Mouse (Mus musculus) embryonic facial prominence, embryonic 13.5 days (tissue): ENCODE measurements around the gene Plscr2. TPM values are rescaled to one million over a fixed set of nuclear protein-coding genes. Genes with fewer than 3 reads are reported as not detected.
"Not testable (repeated sequence)": the region's sequence is repeated elsewhere in the genome, so short reads cannot be mapped to it uniquely, and the experiment has no call there.

Experiments
- ATAC-seq: fragments of 200-750 bp; cut with Nextera tagmentation; 2 replicates; pipeline ENCODE4 v1.8.0; 2017; ENCODE audit warnings: low read depth; ENCODE audit not compliant: insufficient number of reproducible peaks, insufficient read depth, low FRiP score, low TSS enrichment
- H3K27ac ChIP-seq: fragments of 300-500 bp; sonication (generic); 2 replicates; pipeline ENCODE4 v1.5.1; 2015; ENCODE audit warnings: moderate library complexity, mild to moderate bottlenecking, inconsistent platforms
- H3K27me3 ChIP-seq: fragments of 300-500 bp; sonication (generic); 2 replicates; pipeline ENCODE4 v1.6.1; 2015; ENCODE audit warnings: mild to moderate bottlenecking, inconsistent platforms
- H3K36me3 ChIP-seq: fragments of 300-500 bp; sonication (generic); 2 replicates; pipeline ENCODE4 v1.6.1; 2015; ENCODE audit warnings: mild to moderate bottlenecking, inconsistent platforms
- H3K4me1 ChIP-seq: fragments of 300-500 bp; sonication (generic); 2 replicates; pipeline ENCODE4 v1.6.1; 2015; ENCODE audit warnings: inconsistent platforms
- H3K4me2 ChIP-seq: fragments of 300-500 bp; sonication (generic); 2 replicates; pipeline ENCODE4 v1.6.1; 2015; ENCODE audit warnings: moderate library complexity, mild to moderate bottlenecking, inconsistent platforms
- H3K4me3 ChIP-seq: fragments of 300-500 bp; sonication (generic); 2 replicates; pipeline ENCODE4 v1.5.1; 2015; ENCODE audit warnings: mild to moderate bottlenecking, inconsistent platforms
- H3K9ac ChIP-seq: fragments of 300-500 bp; sonication (generic); 2 replicates; pipeline ENCODE4 v1.6.1; 2015; ENCODE audit warnings: mild to moderate bottlenecking, inconsistent platforms
- H3K9me3 ChIP-seq: fragments of 300-500 bp; sonication (generic); 2 replicates; pipeline ENCODE4 v1.6.1; 2016; ENCODE audit warnings: inconsistent platforms
- WGBS: fragments of 180-500 bp; shearing (Covaris S2); methylation state at CpG from one replicate; pipeline ENCODE4 v1.1.7; 2015; ENCODE audit warnings: mixed read lengths; 5-methylcytosine and 5-hydroxymethylcytosine counted together
- microRNA-seq: library from miRNA; unstranded; fragments of <30 nt; microRNA quantifications from one replicate; pipeline ENCODE4, GENCODE M21; 2016
- polyA plus RNA-seq: library from polyadenylated mRNA; unstranded; fragments of >200 nt; fragmentation: Nextera tagmentation; extraction: Ambion mirVana; gene quantifications from 2 replicates; pipeline ENCODE4 v1.2.1, GENCODE M21; 2015

Plscr2 gene
- polyA plus RNA-seq, 1 experiment from 2014 or later = 1.3 TPM

DNA sequence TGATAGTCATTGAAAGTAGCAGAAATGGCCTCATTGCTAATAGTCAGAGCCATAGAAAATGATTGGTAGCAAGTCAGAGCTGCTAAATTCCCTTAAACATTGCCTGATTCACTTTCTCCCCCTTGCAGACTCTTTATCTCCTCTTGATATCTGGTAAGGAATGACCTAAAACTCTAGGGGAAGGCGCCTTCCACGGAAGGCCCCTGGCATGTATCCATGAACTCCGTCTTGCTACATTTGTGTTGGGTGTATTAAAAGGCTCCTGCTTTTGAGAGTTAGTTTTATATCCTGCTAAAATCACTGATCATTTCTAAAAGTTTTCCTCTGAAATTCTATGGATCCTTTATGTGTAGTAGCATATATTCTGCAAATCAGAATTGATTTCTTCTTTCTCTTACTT lies 41.4 kb downstream of the Plscr2 start:
- Histone ChIP-seq H3K36me3 (no peaks in the 10 kb centered on the region), H3K27me3 (no peaks in the 10 kb centered on the region), H3K4me2 (no peak overlapping the region), H3K4me3 (no peak overlapping the region), H3K9me3 (no peaks in the 10 kb centered on the region), H3K27ac (no peak overlapping the region), H3K9ac (no peak overlapping the region), H3K4me1 (no peaks in the 10 kb centered on the region)
- no peak for ATAC-seq
- 87% methylated on average over 3 of the region's 3 CpGs for WGBS

DNA sequence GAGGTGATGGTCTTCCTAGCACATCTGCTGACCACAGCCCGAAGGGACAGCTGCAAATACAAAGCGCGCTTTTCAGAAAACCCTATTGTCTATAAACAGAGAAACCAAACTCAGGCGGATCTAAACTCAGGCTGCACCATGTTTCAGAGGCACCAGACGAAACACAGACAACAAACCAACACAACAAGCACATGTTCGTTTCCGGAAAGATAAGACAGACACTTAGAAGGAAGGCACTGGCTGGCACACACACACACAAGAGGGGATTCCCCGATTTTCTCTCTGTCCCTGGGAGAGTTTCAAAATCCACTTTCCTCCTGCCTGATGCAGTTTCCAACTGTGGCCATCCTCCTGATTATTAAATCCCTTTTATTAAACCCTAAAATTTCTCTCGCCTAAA lies 50.5 kb downstream of the Plscr2 start:
- H3K36me3 ChIP-seq, H3K9me3 ChIP-seq, H3K9ac ChIP-seq, H3K4me1 ChIP-seq, H3K27me3 ChIP-seq, H3K4me2 ChIP-seq, ATAC-seq, H3K27ac ChIP-seq, H3K4me3 ChIP-seq: not testable (repeated sequence)
- WGBS = 57% methylated on average over 9 of the region's 9 CpGs

DNA sequence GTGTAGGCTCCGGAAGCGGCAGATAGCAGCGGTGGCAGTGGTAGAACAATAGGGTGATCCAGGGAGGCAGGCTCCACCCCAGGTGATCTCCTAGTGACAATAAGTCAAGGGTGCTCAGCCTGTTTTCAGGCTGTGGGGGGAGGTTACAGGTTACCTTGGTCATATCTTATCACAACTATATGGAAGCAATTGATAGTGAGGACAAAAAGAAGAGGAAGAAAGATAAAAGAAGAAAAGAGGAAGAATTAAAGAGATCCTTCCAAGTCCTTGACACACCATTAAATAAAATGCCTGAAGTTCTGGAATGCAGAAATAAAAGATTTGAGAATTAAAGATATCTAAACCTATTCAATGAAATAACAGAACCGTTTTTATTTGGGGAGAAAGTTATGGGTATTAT lies 51.4 kb downstream of the Plscr2 start:
- Histone ChIP-seq H3K9ac (no peak overlapping the region), H3K27me3 (no peaks in the 10 kb centered on the region), H3K9me3 (no peaks in the 10 kb centered on the region), H3K4me3 (no peak overlapping the region), H3K4me2 (no peak overlapping the region), H3K27ac (no peak overlapping the region), H3K36me3 (no peaks in the 10 kb centered on the region), H3K4me1 (no peaks in the 10 kb centered on the region)
- ATAC-seq = no peak
- WGBS = 86% methylated on average over 4 of the region's 4 CpGs

DNA sequence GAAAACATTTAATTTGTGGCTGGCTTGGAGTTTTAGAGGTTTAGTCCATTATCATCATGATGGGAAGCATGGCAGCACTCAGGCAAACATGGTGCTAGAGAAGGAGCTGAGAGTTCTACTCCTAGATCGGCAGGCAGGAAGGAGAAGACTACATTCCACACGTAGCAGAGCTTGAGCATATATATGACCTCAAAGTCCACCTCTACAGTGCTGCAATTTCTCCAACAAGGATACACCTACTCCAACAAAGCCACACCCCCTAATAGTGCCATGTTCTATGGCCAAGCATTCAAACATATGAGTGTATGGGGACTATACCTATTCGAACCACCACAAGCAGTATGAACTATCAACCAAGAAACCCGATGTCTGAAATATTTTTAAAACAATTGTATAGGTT lies 56.0 kb downstream of the Plscr2 start:
- Histone ChIP-seq H3K36me3 (no peaks in the 10 kb centered on the region), H3K4me3 (no peak overlapping the region), H3K9ac (no peak overlapping the region), H3K27ac (no peak overlapping the region), H3K27me3 (no peaks in the 10 kb centered on the region), H3K4me1 (no peaks in the 10 kb centered on the region), H3K4me2 (no peak overlapping the region), H3K9me3 (0 out of 2 replicates have a peak, but pooled peaks cover 2% of the 10 kb centered on the region)
- ATAC-seq = no peak
- 86% methylated on average over 4 of the region's 4 CpGs for WGBS

DNA sequence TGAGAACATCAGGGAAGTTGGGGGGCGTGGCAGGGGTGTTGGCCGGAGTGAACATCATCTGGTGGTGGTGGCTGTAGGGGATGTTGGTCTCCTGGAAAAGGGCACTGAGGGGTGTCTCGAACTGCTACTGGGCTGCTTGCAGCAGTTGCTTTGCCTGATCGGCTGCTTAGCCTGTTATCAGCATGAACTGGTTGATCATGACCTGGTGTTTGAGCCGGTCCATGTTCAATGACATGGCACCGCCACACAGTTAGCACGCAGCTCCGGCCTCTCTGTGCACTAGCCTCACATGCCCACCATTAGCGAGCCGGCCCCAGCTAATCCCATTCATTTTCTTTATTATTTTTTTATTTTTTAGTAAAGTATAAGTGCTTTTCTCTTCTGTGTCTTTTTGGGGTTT lies 59.4 kb downstream of the Plscr2 start:
- no peak overlapping the region for H3K9ac ChIP-seq
- H3K4me2 ChIP-seq = no peak overlapping the region
- WGBS = 93% methylated on average over 10 of the region's 10 CpGs
- no peaks in the 10 kb centered on the region for H3K4me1 ChIP-seq
- H3K27ac ChIP-seq = no peak overlapping the region
- 0 out of 2 replicates have a peak, but pooled peaks cover 2% of the 10 kb centered on the region for H3K9me3 ChIP-seq
- no peaks in the 10 kb centered on the region for H3K36me3 ChIP-seq
- ATAC-seq = no peak
- H3K4me3 ChIP-seq = no peak overlapping the region
- no peaks in the 10 kb centered on the region for H3K27me3 ChIP-seq

DNA sequence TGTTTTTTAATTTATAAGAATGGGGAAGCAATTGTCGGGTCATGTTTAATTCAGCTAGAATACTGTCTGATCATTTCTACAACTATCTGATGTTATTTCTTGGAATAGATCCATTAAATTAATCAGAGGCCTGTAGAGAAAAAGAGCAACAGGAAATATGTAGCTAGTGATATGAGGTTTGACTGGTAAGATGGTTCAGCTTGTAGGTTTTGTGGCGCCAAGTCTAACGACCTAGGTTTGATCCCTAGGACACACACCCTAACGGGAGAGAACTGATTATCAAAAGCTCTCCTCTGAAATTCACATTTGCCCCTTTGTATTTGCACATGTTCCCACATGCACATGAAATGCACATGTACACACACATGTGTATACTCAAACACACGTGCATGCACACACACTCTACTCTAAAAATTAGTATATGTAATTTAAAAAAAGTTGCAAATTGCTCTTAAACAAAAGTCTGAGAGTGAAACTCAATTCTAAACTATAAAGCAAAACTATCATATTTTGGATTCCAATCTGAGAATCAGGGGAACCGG lies 59.9 kb downstream of the Plscr2 start:
- no peak for ATAC-seq
- 89% methylated on average over 6 of the region's 6 CpGs for WGBS

DNA sequence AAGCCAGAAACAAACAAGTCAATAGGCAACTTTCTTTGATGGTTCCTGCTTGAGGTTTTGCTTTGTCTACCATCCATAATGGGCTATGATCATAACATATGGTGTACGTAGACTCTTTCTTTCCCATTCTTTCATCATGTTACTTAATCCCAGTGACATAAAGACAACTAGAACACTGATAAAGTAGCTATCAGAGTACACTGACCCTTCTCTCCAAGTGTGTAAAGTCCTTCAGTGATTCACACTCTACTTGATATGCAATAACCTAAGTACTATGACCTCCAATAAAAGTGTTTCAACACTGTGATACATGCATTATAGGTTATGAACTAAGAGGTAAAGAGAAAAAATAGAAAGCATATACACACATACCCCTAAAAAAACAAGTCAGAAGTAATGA lies 61.7 kb downstream of the Plscr2 start:
- 83% methylated on average over 1 of the region's 1 CpGs for WGBS
- Histone ChIP-seq H3K9me3 (0 out of 2 replicates have a peak, but pooled peaks cover 2% of the 10 kb centered on the region), H3K4me3 (no peak overlapping the region), H3K27ac (no peak overlapping the region), H3K9ac (no peak overlapping the region), H3K4me2 (no peak overlapping the region), H3K36me3 (no peaks in the 10 kb centered on the region), H3K4me1 (no peaks in the 10 kb centered on the region), H3K27me3 (no peaks in the 10 kb centered on the region)
- ATAC-seq = no peak

More for the DNA sequence above, 59.9 kb downstream of the Plscr2 start:
- Histone ChIP-seq H3K27me3 (no peaks in the 10 kb centered on the region), H3K9ac (no peak overlapping the region), H3K4me2 (no peak overlapping the region), H3K27ac (no peak overlapping the region), H3K4me3 (no peak overlapping the region), H3K9me3 (0 out of 2 replicates have a peak, but pooled peaks cover 2% of the 10 kb centered on the region), H3K36me3 (no peaks in the 10 kb centered on the region), H3K4me1 (no peaks in the 10 kb centered on the region)

DNA sequence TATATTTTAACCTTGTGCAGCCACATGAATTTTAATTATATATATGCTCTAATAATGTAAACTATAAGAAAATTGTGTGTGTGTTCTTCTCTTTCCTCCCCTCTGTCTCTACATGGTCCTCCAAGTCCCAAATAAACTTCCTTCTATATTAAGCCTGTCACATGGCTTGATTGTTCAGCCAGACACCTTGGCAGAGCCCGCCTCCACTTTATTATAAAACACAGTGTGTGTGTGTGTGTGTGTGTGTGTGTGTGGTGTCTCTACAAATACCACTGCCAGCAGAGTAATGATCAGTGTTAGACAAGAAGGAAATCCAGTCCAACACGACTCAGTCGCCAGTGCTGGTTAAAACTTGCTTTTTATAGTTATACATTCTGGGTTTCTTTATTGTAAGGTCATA lies 62.3 kb downstream of the Plscr2 start:
- no peaks in the 10 kb centered on the region for H3K27me3 ChIP-seq
- H3K4me1 ChIP-seq = no peaks in the 10 kb centered on the region
- H3K9me3 ChIP-seq = 0 out of 2 replicates have a peak, but pooled peaks cover 2% of the 10 kb centered on the region
- H3K36me3 ChIP-seq = no peaks in the 10 kb centered on the region
- WGBS = 77% methylated on average over 3 of the region's 3 CpGs
- H3K9ac ChIP-seq = no peak overlapping the region
- no peak for ATAC-seq
- no peak overlapping the region for H3K27ac ChIP-seq
- no peak overlapping the region for H3K4me3 ChIP-seq
- no peak overlapping the region for H3K4me2 ChIP-seq

DNA sequence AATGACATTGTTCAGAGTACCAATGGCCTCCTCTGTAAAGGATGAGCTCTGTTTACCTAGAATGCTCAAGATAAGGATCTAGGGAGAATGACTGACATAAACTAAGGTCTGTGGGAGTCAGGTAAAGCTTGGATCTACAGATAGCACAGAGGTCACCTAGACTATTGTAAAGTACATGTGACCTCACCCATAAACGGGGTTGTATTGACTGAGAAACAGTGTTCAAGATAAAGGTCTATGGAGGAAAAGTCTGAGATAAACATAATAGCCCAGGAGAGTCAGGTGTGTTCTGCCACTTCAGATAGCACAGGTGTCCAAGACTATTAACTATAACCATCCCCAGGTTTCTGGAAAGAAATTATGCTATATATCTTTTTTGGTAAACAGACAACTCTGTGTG lies 63.6 kb downstream of the Plscr2 start:
- no peak overlapping the region for H3K27ac ChIP-seq
- no peaks in the 10 kb centered on the region for H3K4me1 ChIP-seq
- H3K27me3 ChIP-seq = no peaks in the 10 kb centered on the region
- H3K4me2 ChIP-seq = no peak overlapping the region
- H3K4me3 ChIP-seq = no peak overlapping the region
- no peaks in the 10 kb centered on the region for H3K36me3 ChIP-seq
- 82% methylated on average over 1 of the region's 1 CpGs for WGBS
- H3K9ac ChIP-seq = no peak overlapping the region
- ATAC-seq = no peak
- 0 out of 2 replicates have a peak, but pooled peaks cover 2% of the 10 kb centered on the region for H3K9me3 ChIP-seq

Small RNA genes within 50 kb of the gene (microRNA-seq; reads per million reads assigned to microRNA genes)
- not detected for gene Mir6386

Other genes starting within 250 kb of the Plscr2 start
- not detected in 2 replicates for gene Plscr5, start 82.7 kb upstream of the Plscr2 start, polyA plus RNA-seq
- 15.9 and 19.1 TPM in 2 replicates for gene Plscr1, start 25.9 kb upstream of the Plscr2 start, polyA plus RNA-seq
- gene 1700057G04Rik, start 33.8 kb downstream of the Plscr2 start, polyA plus RNA-seq = not detected in 2 replicates
- 4.8 and 5.1 TPM in 2 replicates for gene Plscr4, start 181.8 kb downstream of the Plscr2 start, polyA plus RNA-seq